Mouse (Mus musculus) skeletal muscle tissue, adult 2 months (tissue): Measurements from ENCODE around the gene Myl4.
A peak's percentile ranks its signal among the peaks of the same experiment; 100 is the strongest.
"Not testable (repeated sequence)": the region's sequence is repeated elsewhere in the genome, so short reads cannot be mapped to it uniquely, and the experiment has no call there.

Experiments used
- DNase-seq: peaks from one replicate; pipeline ENCODE4 v3.0.0-alpha.2; 2012; ENCODE audit warnings: low read depth, low spot score

The Myl4 gene

GRCm38 (mm10) chr11:104550406-104550974 lies at the start of gene Myl4, which contains the start of gene Cdc27:
TSS of gene Myl4 (plus strand) at chr11:104550663.
TSS of gene Cdc27 (minus strand) at chr11:104550620.
- DNase-seq, result peak; percentile 98

- no peak for DNase-seq
Observed at GRCm38 (mm10) chr11:104508455-104508854, 42.0 kb upstream of the Myl4 start.

- no peak for DNase-seq
Observed at GRCm38 (mm10) chr11:104510606-104511005, 39.9 kb upstream of the Myl4 start.

GRCm38 (mm10) chr11:104512436-104512835 lies 38.0 kb upstream of the Myl4 start:
- no peak for DNase-seq

- DNase-seq, result no peak
Observed at GRCm38 (mm10) chr11:104525935-104526334, 24.5 kb upstream of the Myl4 start.

GRCm38 (mm10) chr11:104536843-104537242 lies 13.6 kb upstream of the Myl4 start:
- no peak for DNase-seq

- no peak for DNase-seq
Observed at GRCm38 (mm10) chr11:104537945-104538555, 12.4 kb upstream of the Myl4 start.

- no peak for DNase-seq
Observed at GRCm38 (mm10) chr11:104539811-104540210, 10.7 kb upstream of the Myl4 start.

GRCm38 (mm10) chr11:104543337-104543736 lies 7.1 kb upstream of the Myl4 start:
- not testable (repeated sequence) for DNase-seq

- no peak for DNase-seq
Observed at GRCm38 (mm10) chr11:104544507-104544906, 6.0 kb upstream of the Myl4 start.

- DNase-seq, result no peak
Observed at GRCm38 (mm10) chr11:104547502-104547901, 3.0 kb upstream of the Myl4 start.

GRCm38 (mm10) chr11:104549438-104550405 lies 741 bp upstream of the Myl4 start:
- no peak for DNase-seq

- DNase-seq, result no peak
Observed at GRCm38 (mm10) chr11:104558065-104558464, 7.6 kb downstream of the Myl4 start.

GRCm38 (mm10) chr11:104558651-104559403 lies 8.4 kb downstream of the Myl4 start:
- DNase-seq, result no peak

- peak; percentile 43 for DNase-seq
Observed at GRCm38 (mm10) chr11:104560971-104561370, 10.5 kb downstream of the Myl4 start.

- no peak for DNase-seq
Observed at GRCm38 (mm10) chr11:104563496-104563895, 13.0 kb downstream of the Myl4 start.

GRCm38 (mm10) chr11:104565172-104565571 lies 14.7 kb downstream of the Myl4 start:
- peak; percentile 61 for DNase-seq

- DNase-seq, result no peak
Observed at GRCm38 (mm10) chr11:104566097-104566496, 15.6 kb downstream of the Myl4 start.

- no peak for DNase-seq
Observed at GRCm38 (mm10) chr11:104566796-104567195, 16.3 kb downstream of the Myl4 start.

GRCm38 (mm10) chr11:104567736-104568135 lies 17.3 kb downstream of the Myl4 start:
- peak; percentile 82 for DNase-seq

GRCm38 (mm10) chr11:104568326-104568725 lies 17.9 kb downstream of the Myl4 start:
- DNase-seq, result no peak

GRCm38 (mm10) chr11:104570515-104570914 lies 20.1 kb downstream of the Myl4 start:
- not testable (repeated sequence) for DNase-seq
